In genomic region chrX:122555679-122556078, GRCm38 (mm10) we compare ENCODE assay signal across 36 mouse cellular contexts.
"Had no signal": no experiment of that assay in that cellular context is flagged by ENCODE, and none has a peak within 500 bp of the region (broad histone marks: within the 10 kb centered on the region; RNA-seq: fewer than 3 reads in every experiment).

No protein-coding gene starts in this region.

- H3K27me3 ChIP-seq: heart, embryonic 12.5 days; heart, embryonic 13.5 days; heart, embryonic 15.5 days; hindbrain, embryonic 12.5 days; hindbrain, embryonic 13.5 days; hindbrain, embryonic 15.5 days; intestine, embryonic 15.5 days; kidney, embryonic 15.5 days had no signal

- H3K9me3 ChIP-seq: heart, embryonic 10.5 days; heart, embryonic 15.5 days; hindbrain, embryonic 10.5 days; hindbrain, embryonic 12.5 days; hindbrain, embryonic 13.5 days; hindbrain, embryonic 15.5 days; intestine, embryonic 15.5 days; kidney, embryonic 15.5 days had no signal

- H3K4me2 ChIP-seq: heart, embryonic 11.5 days; heart, embryonic 12.5 days; heart, embryonic 13.5 days; heart, embryonic 15.5 days; hindbrain, embryonic 12.5 days; hindbrain, embryonic 13.5 days; hindbrain, embryonic 14.5 days; hindbrain, embryonic 15.5 days; intestine, embryonic 15.5 days; kidney, embryonic 15.5 days had no signal

- H3K4me3 ChIP-seq: heart, embryonic 10.5 days; heart, embryonic 12.5 days; heart, embryonic 13.5 days; heart, embryonic 15.5 days; hindbrain, embryonic 10.5 days; hindbrain, embryonic 12.5 days; hindbrain, embryonic 13.5 days; hindbrain, embryonic 15.5 days; intestine, embryonic 15.5 days; kidney, embryonic 15.5 days; layer of hippocampus, adult 2 months; left cerebral cortex, adult 2 months had no signal

- H3K9ac ChIP-seq: heart, embryonic 12.5 days; heart, embryonic 13.5 days; heart, embryonic 15.5 days; hindbrain, embryonic 12.5 days; hindbrain, embryonic 13.5 days; hindbrain, embryonic 14.5 days; hindbrain, embryonic 15.5 days; intestine, embryonic 15.5 days; kidney, embryonic 15.5 days had no signal

- DNase-seq: heart, postnatal 10 days; heart, postnatal 14 days; heart, postnatal 36 days; heart, postnatal 4 days; kidney, adult 11 months; kidney, adult 18-20 months; kidney, adult 2 months; kidney, adult 8-10 months; kidney, adult 9 months; kidney, postnatal 10 days; kidney, postnatal 14 days; kidney, postnatal 25 days; kidney, postnatal 36 days; kidney, postnatal 4 days; layer of hippocampus, adult 9-11 months; layer of hippocampus, postnatal 36 days had no signal

- H3K36me3 ChIP-seq: heart, embryonic 10.5 days; heart, embryonic 12.5 days; heart, embryonic 13.5 days; heart, embryonic 15.5 days; hindbrain, embryonic 10.5 days; hindbrain, embryonic 12.5 days; hindbrain, embryonic 13.5 days; hindbrain, embryonic 15.5 days; intestine, embryonic 15.5 days; kidney, embryonic 15.5 days had no signal

- H3K27ac ChIP-seq: heart, embryonic 10.5 days; heart, embryonic 13.5 days; heart, embryonic 15.5 days; hindbrain, embryonic 10.5 days; hindbrain, embryonic 12.5 days; hindbrain, embryonic 13.5 days; hindbrain, embryonic 14.5 days; hindbrain, embryonic 15.5 days; hindbrain, postnatal 0 days; intestine, embryonic 15.5 days; kidney, embryonic 15.5 days; kidney, postnatal 0 days; layer of hippocampus, adult 2 months; left cerebral cortex, adult 2 months had no signal

- ATAC-seq: hindbrain, embryonic 16.5 days; hindbrain, postnatal 0 days; inflammation-experienced regulatory T-cells, adult 6 months; intestine, embryonic 15.5 days; intestine, embryonic 16.5 days; intestine, postnatal 0 days had no signal

- H3K4me1 ChIP-seq: heart, embryonic 10.5 days; heart, embryonic 12.5 days; heart, embryonic 13.5 days; heart, embryonic 15.5 days; hindbrain, embryonic 10.5 days; hindbrain, embryonic 12.5 days; hindbrain, embryonic 13.5 days; hindbrain, embryonic 15.5 days; intestine, embryonic 15.5 days; kidney, embryonic 15.5 days had no signal
